Mouse (Mus musculus) hindbrain, postnatal 0 days (tissue): ENCODE measurements at regions not wholly inside any gene's neighbourhood (a gene's known extent, or its start where the extent isn't known, plus 50 kb on each side); places are given as distances from the start of the nearest gene placed in this dataset.
"Not testable (repeated sequence)": the region's sequence is repeated elsewhere in the genome, so short reads cannot be mapped to it uniquely, and the experiment has no call there.

Experiments
- ATAC-seq: fragments of 200-750 bp; cut with Nextera tagmentation; 2 replicates; pipeline ENCODE4 v1.8.0; 2017; ENCODE audit warnings: mild to moderate bottlenecking, moderate TSS enrichment, moderate library complexity
- DNase-seq: peaks from one replicate; pipeline ENCODE4 v3.0.0-alpha.2; 2015; ENCODE audit warnings: low spot score
- H3K27ac ChIP-seq: fragments of 300-500 bp; sonication (generic); 2 replicates; pipeline ENCODE4 v1.5.1; 2014; ENCODE audit warnings: mild to moderate bottlenecking
- H3K27me3 ChIP-seq: fragments of 300-500 bp; sonication (generic); 2 replicates; pipeline ENCODE4 v1.6.1; 2014; ENCODE audit warnings: low read length, mixed read lengths; ENCODE audit not compliant: insufficient read depth
- H3K36me3 ChIP-seq: fragments of 300-500 bp; sonication (generic); 2 replicates; pipeline ENCODE4 v1.6.1; 2014; ENCODE audit warnings: low read length, mixed read lengths; ENCODE audit not compliant: insufficient read depth
- H3K4me1 ChIP-seq: fragments of 300-500 bp; sonication (generic); 2 replicates; pipeline ENCODE4 v1.6.1; 2014; ENCODE audit warnings: antibody characterized with exemption, low read length, mixed read lengths; ENCODE audit not compliant: insufficient read depth
- H3K4me2 ChIP-seq: fragments of 300-500 bp; sonication (generic); 2 replicates; pipeline ENCODE4 v1.6.1; 2014; ENCODE audit warnings: low read depth, mild to moderate bottlenecking, low read length, moderate library complexity, mixed read lengths
- H3K4me3 ChIP-seq: fragments of 300-500 bp; sonication (generic); 2 replicates; pipeline ENCODE4 v1.5.1; 2014; ENCODE audit warnings: low read length
- H3K9ac ChIP-seq: fragments of 300-500 bp; sonication (generic); replicated peaks from 2 replicates; pipeline ENCODE4 v1.6.1; 2014; ENCODE audit warnings: mild to moderate bottlenecking, low read length, moderate library complexity, mixed read lengths
- H3K9me3 ChIP-seq: fragments of 300-500 bp; sonication (generic); 2 replicates; pipeline ENCODE4 v1.6.1; 2016; ENCODE audit warnings: low read length, mixed read lengths
- CTCF ChIP-seq: IDR thresholded peaks from 2 replicates; pipeline ENCODE4 v1.5.1; 2016; ENCODE audit warnings: antibody characterized with exemption, control low read depth, low read depth
- WGBS: fragments of 180-500 bp; shearing (Covaris S2); extraction: QIAGEN DNeasy Blood & Tissue Kit; methylation state at CpG from one replicate; pipeline ENCODE4 v1.1.7; 2014; 5-methylcytosine and 5-hydroxymethylcytosine counted together

- H3K27me3 ChIP-seq, result no peaks in the 10 kb centered on the region
- no peak for TF ChIP-seq CTCF
- H3K4me2 ChIP-seq, result no peak overlapping the region
Measured at GRCm38 (mm10) chr13:41921178-41921577, 73.7 kb upstream of the Adtrp start.

GRCm38 (mm10) chr13:41918525-41918924, 71.0 kb upstream of the Adtrp start:
- Histone ChIP-seq H3K9me3 (no peaks in the 10 kb centered on the region), H3K27me3 (no peaks in the 10 kb centered on the region), H3K9ac (no peak overlapping the region), H3K27ac (peak overlapping the region; percentile 22; the same call in 1 of the 2 replicates), H3K4me2 (no peak overlapping the region), H3K4me1 (no peaks in the 10 kb centered on the region), H3K4me3 (no peak overlapping the region), H3K36me3 (no peaks in the 10 kb centered on the region)
- no peak for TF ChIP-seq CTCF
- ATAC-seq, result no peak
- 29% methylated on average over 5 of the region's 5 CpGs for WGBS
- DNase-seq, result peak; percentile 32

More at GRCm38 (mm10) chr13:41921178-41921577, 73.7 kb upstream of the Adtrp start:
- Histone ChIP-seq H3K9ac (no peak overlapping the region), H3K4me3 (no peak overlapping the region), H3K36me3 (no peaks in the 10 kb centered on the region), H3K9me3 (no peaks in the 10 kb centered on the region), H3K4me1 (no peaks in the 10 kb centered on the region), H3K27ac (no peak overlapping the region)
- 85% methylated on average over 6 of the region's 6 CpGs for WGBS
- DNase-seq (no peak), ATAC-seq (no peak)

- WGBS, result 93% methylated on average over 9 of the region's 9 CpGs
- H3K4me1 ChIP-seq, H3K27me3 ChIP-seq, ATAC-seq, DNase-seq, H3K36me3 ChIP-seq, H3K9ac ChIP-seq, H3K4me2 ChIP-seq, H3K27ac ChIP-seq, H3K9me3 ChIP-seq, H3K4me3 ChIP-seq: not testable (repeated sequence)
Measured at GRCm38 (mm10) chr13:41915816-41916215, 68.3 kb upstream of the Adtrp start.

- ATAC-seq (no peak), DNase-seq (no peak)
- H3K27me3 ChIP-seq, result no peaks in the 10 kb centered on the region
- TF ChIP-seq CTCF, result no peak
- WGBS, result 71% methylated on average over 3 of the region's 3 CpGs
- H3K4me1 ChIP-seq, result no peaks in the 10 kb centered on the region
- H3K9me3 ChIP-seq, result no peaks in the 10 kb centered on the region
- H3K9ac ChIP-seq, result no peak overlapping the region
- H3K36me3 ChIP-seq, result no peaks in the 10 kb centered on the region
- H3K27ac ChIP-seq, result no peak overlapping the region
- no peak overlapping the region for H3K4me2 ChIP-seq
- H3K4me3 ChIP-seq, result no peak overlapping the region
Measured at GRCm38 (mm10) chr13:41910736-41911135, 63.3 kb upstream of the Adtrp start.

- Histone ChIP-seq H3K27me3 (no peaks in the 10 kb centered on the region), H3K36me3 (no peaks in the 10 kb centered on the region), H3K4me1 (no peaks in the 10 kb centered on the region), H3K4me2 (no peak overlapping the region), H3K9me3 (no peaks in the 10 kb centered on the region), H3K4me3 (no peak overlapping the region), H3K9ac (no peak overlapping the region), H3K27ac (no peak overlapping the region)
- no peak for DNase-seq
- TF ChIP-seq CTCF, result no peak
- ATAC-seq, result no peak
- WGBS, result 73% methylated on average over 10 of the region's 10 CpGs
Measured at GRCm38 (mm10) chr13:41910236-41910635, 62.8 kb upstream of the Adtrp start.

GRCm38 (mm10) chr13:41907027-41907426, 59.5 kb upstream of the Adtrp start:
- Histone ChIP-seq H3K9ac (no peak overlapping the region), H3K9me3 (no peaks in the 10 kb centered on the region), H3K4me3 (no peak overlapping the region), H3K27ac (no peak overlapping the region), H3K4me1 (no peaks in the 10 kb centered on the region), H3K27me3 (no peaks in the 10 kb centered on the region), H3K4me2 (no peak overlapping the region), H3K36me3 (no peaks in the 10 kb centered on the region)
- DNase-seq (no peak), ATAC-seq (no peak)
- 84% methylated on average over 2 of the region's 2 CpGs for WGBS
- no peak for TF ChIP-seq CTCF

- no peak for ATAC-seq
- TF ChIP-seq CTCF, result no peak
- no peak overlapping the region for H3K27ac ChIP-seq
Measured at GRCm38 (mm10) chr13:41903286-41903685, 55.8 kb upstream of the Adtrp start.

More at GRCm38 (mm10) chr13:41903286-41903685, 55.8 kb upstream of the Adtrp start:
- Histone ChIP-seq H3K27me3 (no peaks in the 10 kb centered on the region), H3K9me3 (no peaks in the 10 kb centered on the region), H3K36me3 (no peaks in the 10 kb centered on the region), H3K4me3 (no peak overlapping the region), H3K9ac (no peak overlapping the region), H3K4me2 (no peak overlapping the region), H3K4me1 (no peaks in the 10 kb centered on the region)
- no peak for DNase-seq
